Mouse (Mus musculus) spleen, postnatal 4 days (tissue): ENCODE results near the gene Olfr1447.

Experiments
- DNase-seq, 2 experiments: peaks; one replicate each; pipeline ENCODE4 v3.0.0; 2022; ENCODE audit warnings: low spot score in 2 of 2

The Olfr1447 gene

DNA sequence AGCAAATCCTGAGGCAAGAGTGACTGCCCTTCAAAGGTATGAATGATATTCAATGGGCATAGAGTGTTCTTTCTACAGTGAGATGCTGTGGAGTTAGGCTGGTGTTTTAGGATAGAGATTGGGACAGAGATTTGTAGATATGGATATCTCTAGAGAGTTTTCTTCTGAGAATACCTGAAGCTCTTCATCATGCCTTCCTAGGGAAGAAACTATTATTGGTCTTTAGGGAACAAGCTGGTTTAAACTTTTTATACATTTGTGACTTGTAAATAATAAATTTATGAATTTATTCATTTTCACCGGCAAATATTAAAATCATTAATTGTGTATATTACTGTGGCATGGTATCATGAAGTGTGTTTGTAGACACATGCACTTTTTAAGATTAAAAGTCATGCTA lies at the start of gene Olfr1447:
Gene Olfr1447, minus strand, starts transcription at position 101 of the 400 bp plus-strand sequence.
- DNase-seq = no peak

DNA sequence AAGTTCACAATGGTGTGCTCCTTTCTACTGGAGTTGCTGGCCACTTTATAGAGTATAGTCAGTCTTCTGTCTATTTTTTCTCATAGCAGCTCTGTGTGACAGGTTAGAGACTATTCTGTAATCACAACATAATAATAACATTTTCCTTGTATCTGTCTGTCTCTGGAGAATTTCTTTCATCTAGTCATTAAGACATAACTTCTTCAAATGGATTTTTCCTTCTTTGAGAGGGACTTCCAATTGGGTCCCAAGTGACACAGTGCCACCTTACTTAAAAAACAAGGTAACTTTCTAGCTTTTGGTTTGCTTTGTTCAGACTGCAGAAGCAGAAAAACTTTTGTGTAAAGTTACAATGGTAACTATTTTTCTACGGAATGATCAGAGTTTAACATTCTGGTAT lies 46.4 kb upstream of the Olfr1447 start, which contains the start of gene Olfr1450:
Gene Olfr1450, plus strand, starts transcription at position 301 of the 400 bp plus-strand sequence.
- no peak for DNase-seq

DNA sequence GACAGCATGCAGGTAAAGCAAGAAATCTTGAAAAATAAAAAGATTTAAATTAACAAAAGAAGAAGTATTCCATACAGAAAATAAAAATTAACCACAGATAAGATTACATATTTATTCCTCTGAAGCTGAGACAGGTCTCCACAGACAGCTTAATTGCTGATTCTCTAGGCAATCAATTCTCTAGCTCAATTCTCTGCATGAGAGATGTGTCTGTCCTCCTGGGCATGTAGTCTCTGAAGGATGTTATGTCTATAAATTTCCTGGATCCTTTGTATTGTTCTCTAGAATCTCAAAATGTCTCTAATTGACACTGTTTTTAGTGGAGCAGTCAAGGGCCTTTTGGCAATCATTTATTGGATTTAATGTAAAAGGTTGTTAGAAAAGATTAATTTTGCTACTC lies 27.0 kb upstream of the Olfr1447 start, which contains the start of gene Olfr1449:
Gene Olfr1449, plus strand, starts transcription at position 301 of the 400 bp plus-strand sequence.
- DNase-seq = no peak

DNA sequence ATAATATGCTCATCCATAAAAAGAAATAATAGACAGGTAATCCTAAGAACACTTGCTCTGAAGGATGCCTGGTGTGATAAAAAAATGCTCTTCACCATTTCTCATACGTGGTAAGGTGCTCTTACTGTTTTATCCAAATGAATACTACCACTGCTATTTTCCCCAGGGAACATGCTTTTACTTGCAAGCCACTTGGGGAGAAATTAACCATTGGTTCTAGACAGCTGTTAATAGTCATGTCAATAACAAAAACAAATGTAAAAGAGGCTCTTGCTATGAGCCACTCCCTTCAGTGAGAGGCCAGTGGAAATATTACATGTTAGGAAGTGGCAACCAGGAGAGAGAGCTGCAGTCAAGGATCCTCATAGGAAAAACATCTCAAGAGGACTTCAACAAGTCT lies 20.8 kb upstream of the Olfr1447 start, which contains the start of gene Olfr1448:
Gene Olfr1448, minus strand, starts transcription at position 101 of the 400 bp plus-strand sequence.
- no peak for DNase-seq

DNA sequence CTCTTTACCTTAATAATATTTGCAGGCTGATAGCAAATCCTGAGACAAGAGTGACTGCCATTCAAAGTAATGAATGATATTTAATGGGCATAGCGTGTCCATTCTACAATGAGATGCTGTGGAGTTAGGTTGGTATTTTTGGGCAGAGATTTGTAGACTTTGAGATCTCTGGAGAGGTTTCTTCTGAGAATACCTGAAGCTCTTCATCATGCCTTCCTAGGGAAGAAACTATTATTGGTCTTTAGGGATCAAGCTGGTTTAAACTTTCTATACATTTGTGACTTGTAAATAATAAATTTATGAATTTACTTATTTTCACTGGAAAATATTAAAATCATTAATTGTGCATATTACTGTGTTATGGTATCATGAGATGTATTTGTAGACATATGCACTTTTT lies 10.1 kb downstream of the Olfr1447 start, which contains the start of gene Olfr1446:
Gene Olfr1446, minus strand, starts transcription at position 101 of the 400 bp plus-strand sequence.
- DNase-seq = no peak

- no peak for DNase-seq
Observed at GRCm38 (mm10) chr19:12883555-12883954, 20.0 kb downstream of the Olfr1447 start, which contains the start of gene Olfr1445. Gene Olfr1445 (plus strand): TSS chr19:12883855.

- DNase-seq = no peak
Observed at GRCm38 (mm10) chr19:12856983-12857382, 46.6 kb downstream of the Olfr1447 start, which contains the start of gene Olfr1444. Gene Olfr1444 (plus strand): TSS chr19:12857283.
